Mouse (Mus musculus) liver, embryonic 15.5 days (tissue): ENCODE data around the gene Scrn1. TPM values are rescaled to one million over a fixed set of nuclear protein-coding genes. Genes with fewer than 3 reads are reported as not detected.

Source experiments
- ATAC-seq: fragments of 200-750 bp; cut with Nextera tagmentation; 2 replicates; pipeline ENCODE4 v1.8.0; 2017; ENCODE audit warnings: moderate number of reproducible peaks, mild to moderate bottlenecking, moderate library complexity; ENCODE audit not compliant: insufficient read depth
- H3K27ac ChIP-seq: fragments of 300-500 bp; sonication (generic); replicated peaks from 2 replicates; pipeline ENCODE4 v1.5.1; 2015; ENCODE audit warnings: mild to moderate bottlenecking, inconsistent platforms
- H3K27me3 ChIP-seq: fragments of 300-500 bp; sonication (generic); 2 replicates; pipeline ENCODE4 v1.6.1; 2015; ENCODE audit warnings: mild to moderate bottlenecking, inconsistent platforms
- H3K36me3 ChIP-seq: fragments of 300-500 bp; sonication (generic); replicated peaks from 2 replicates; pipeline ENCODE4 v1.6.1; 2015; ENCODE audit warnings: moderate library complexity, mild to moderate bottlenecking, inconsistent platforms
- H3K4me1 ChIP-seq: fragments of 300-500 bp; sonication (generic); replicated peaks from 2 replicates; pipeline ENCODE4 v1.6.1; 2015; ENCODE audit warnings: inconsistent platforms
- H3K4me2 ChIP-seq: fragments of 300-500 bp; sonication (generic); 2 replicates; pipeline ENCODE4 v1.6.1; 2015; ENCODE audit warnings: moderate library complexity, mild to moderate bottlenecking, inconsistent platforms
- H3K4me3 ChIP-seq: fragments of 300-500 bp; sonication (generic); replicated peaks from 2 replicates; pipeline ENCODE4 v1.5.1; 2015; ENCODE audit warnings: mild to moderate bottlenecking, inconsistent platforms
- H3K9ac ChIP-seq: fragments of 300-500 bp; sonication (generic); 2 replicates; pipeline ENCODE4 v1.6.1; 2015; ENCODE audit warnings: moderate library complexity, mild to moderate bottlenecking, inconsistent platforms
- H3K9me3 ChIP-seq: fragments of 300-500 bp; sonication (generic); replicated peaks from 2 replicates; pipeline ENCODE4 v1.6.1; 2016; ENCODE audit warnings: inconsistent platforms
- WGBS: fragments of 180-500 bp; shearing (Covaris S2); methylation state at CpG from one replicate; pipeline ENCODE4 v1.1.7; 2015; ENCODE audit warnings: mixed read lengths; ENCODE audit not compliant: insufficient replicate concordance; 5-methylcytosine and 5-hydroxymethylcytosine counted together
- polyA plus RNA-seq: library from polyadenylated mRNA; unstranded; fragments of >200 nt; fragmentation: Nextera tagmentation; extraction: Ambion mirVana; gene quantifications from 2 replicates; pipeline ENCODE4 v1.2.1, GENCODE M21; 2015

Gene Scrn1
- polyA plus RNA-seq, 1 experiment from 2014 or later: 0.31 TPM

- H3K9me3 ChIP-seq: no peaks in the 10 kb centered on the region
- H3K27me3 ChIP-seq: no peaks in the 10 kb centered on the region
- H3K4me3 ChIP-seq: no peak overlapping the region
- no peak for ATAC-seq
- no peak overlapping the region for H3K27ac ChIP-seq
- no peaks in the 10 kb centered on the region for H3K36me3 ChIP-seq
- H3K4me1 ChIP-seq: no peaks in the 10 kb centered on the region
- 62% methylated on average over 11 of the region's 11 CpGs for WGBS
- H3K4me2 ChIP-seq: no peak overlapping the region
- no peak overlapping the region for H3K9ac ChIP-seq
These were observed 71.5 kb downstream of the Scrn1 start for GRCm38 (mm10) chr6:54494612-54495398.

GRCm38 (mm10) chr6:54494097-54494496 lies 72.2 kb downstream of the Scrn1 start:
- Histone ChIP-seq H3K27me3 (no peaks in the 10 kb centered on the region), H3K36me3 (no peaks in the 10 kb centered on the region), H3K27ac (no peak overlapping the region), H3K4me2 (no peak overlapping the region), H3K9me3 (no peaks in the 10 kb centered on the region), H3K9ac (no peak overlapping the region), H3K4me3 (no peak overlapping the region), H3K4me1 (no peaks in the 10 kb centered on the region)
- no peak for ATAC-seq

GRCm38 (mm10) chr6:54491074-54491473 lies 75.2 kb downstream of the Scrn1 start:
- Histone ChIP-seq H3K4me3 (no peak overlapping the region), H3K9ac (no peak overlapping the region)
- 58% methylated on average over 7 of the region's 7 CpGs for WGBS

GRCm38 (mm10) chr6:54485973-54486569 lies 80.2 kb downstream of the Scrn1 start:
- Histone ChIP-seq H3K27me3 (peaks cover 37% of the 10 kb centered on the region), H3K36me3 (no peaks in the 10 kb centered on the region), H3K27ac (no peak overlapping the region), H3K9me3 (no peaks in the 10 kb centered on the region), H3K4me1 (no peaks in the 10 kb centered on the region), H3K4me3 (no peak overlapping the region), H3K9ac (no peak overlapping the region), H3K4me2 (no peak overlapping the region; the same call in 1 of the 2 replicates)
- ATAC-seq: no peak
- 33% methylated on average over 6 of the region's 6 CpGs for WGBS

More at GRCm38 (mm10) chr6:54491074-54491473, 75.2 kb downstream of the Scrn1 start:
- Histone ChIP-seq H3K27ac (no peak overlapping the region), H3K36me3 (no peaks in the 10 kb centered on the region), H3K27me3 (peaks cover 17% of the 10 kb centered on the region), H3K9me3 (no peaks in the 10 kb centered on the region), H3K4me2 (no peak overlapping the region), H3K4me1 (no peaks in the 10 kb centered on the region)
- ATAC-seq: no peak

DNA sequence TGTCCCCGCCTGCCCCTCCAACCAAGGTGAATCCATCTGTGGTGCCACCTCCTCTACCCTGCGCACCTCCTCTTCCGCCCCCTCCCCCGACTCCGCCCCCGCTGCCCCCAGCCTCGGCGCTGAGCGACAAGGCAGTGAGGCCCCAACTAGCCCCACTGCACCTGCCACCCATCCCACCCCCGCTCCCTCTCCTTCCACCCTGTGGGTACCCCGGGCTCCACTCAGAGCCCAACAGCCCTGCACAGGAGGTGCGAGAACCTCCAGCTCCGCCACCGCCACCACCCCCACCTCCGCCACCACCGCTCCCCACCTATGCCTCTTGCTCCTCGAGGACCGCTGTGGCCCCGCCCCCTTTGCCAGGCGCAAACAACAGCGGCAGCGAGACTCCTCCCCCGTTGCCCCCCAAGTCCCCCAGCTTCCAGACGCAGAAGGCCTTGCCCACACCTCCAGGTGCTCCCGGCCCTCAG lies 80.8 kb downstream of the Scrn1 start:
- 7% methylated on average over 25 of the region's 25 CpGs for WGBS
- Histone ChIP-seq H3K4me1 (no peaks in the 10 kb centered on the region), H3K4me2 (peak overlapping the region; percentile 43), H3K27me3 (peaks cover 37% of the 10 kb centered on the region), H3K9me3 (no peaks in the 10 kb centered on the region), H3K36me3 (no peaks in the 10 kb centered on the region), H3K9ac (no peak overlapping the region), H3K27ac (no peak overlapping the region), H3K4me3 (no peak overlapping the region)
- no peak for ATAC-seq

GRCm38 (mm10) chr6:54485000-54485399 lies 81.3 kb downstream of the Scrn1 start:
- 39% methylated on average over 11 of the region's 12 CpGs for WGBS
- Histone ChIP-seq H3K9ac (no peak overlapping the region), H3K4me2 (no peak overlapping the region), H3K27ac (no peak overlapping the region), H3K36me3 (no peaks in the 10 kb centered on the region), H3K9me3 (no peaks in the 10 kb centered on the region), H3K27me3 (peaks cover 37% of the 10 kb centered on the region), H3K4me1 (no peaks in the 10 kb centered on the region), H3K4me3 (no peak overlapping the region)
- no peak for ATAC-seq

GRCm38 (mm10) chr6:54481390-54482112 lies 84.7 kb downstream of the Scrn1 start:
- H3K4me2 ChIP-seq: no peak overlapping the region
- no peak overlapping the region for H3K9ac ChIP-seq
- H3K36me3 ChIP-seq: no peaks in the 10 kb centered on the region
- H3K4me3 ChIP-seq: no peak overlapping the region
- H3K27ac ChIP-seq: no peak overlapping the region
- no peak for ATAC-seq
- H3K9me3 ChIP-seq: no peaks in the 10 kb centered on the region
- no peaks in the 10 kb centered on the region for H3K4me1 ChIP-seq
- WGBS: 63% methylated on average over 15 of the region's 15 CpGs
- H3K27me3 ChIP-seq: peaks cover 24% of the 10 kb centered on the region

GRCm38 (mm10) chr6:54478646-54479324 lies 87.5 kb downstream of the Scrn1 start:
- no peak overlapping the region for H3K4me2 ChIP-seq
- no peaks in the 10 kb centered on the region for H3K27me3 ChIP-seq
- H3K4me3 ChIP-seq: no peak overlapping the region
- no peaks in the 10 kb centered on the region for H3K36me3 ChIP-seq
- no peak for ATAC-seq
- H3K27ac ChIP-seq: no peak overlapping the region
- H3K9ac ChIP-seq: no peak overlapping the region
- WGBS: 62% methylated on average over 5 of the region's 5 CpGs
- H3K4me1 ChIP-seq: no peaks in the 10 kb centered on the region
- no peaks in the 10 kb centered on the region for H3K9me3 ChIP-seq

- Histone ChIP-seq H3K36me3 (no peaks in the 10 kb centered on the region), H3K9me3 (no peaks in the 10 kb centered on the region), H3K4me3 (no peak overlapping the region), H3K4me2 (no peak overlapping the region), H3K27me3 (no peaks in the 10 kb centered on the region), H3K9ac (no peak overlapping the region), H3K4me1 (no peaks in the 10 kb centered on the region), H3K27ac (no peak overlapping the region)
- WGBS: 76% methylated on average over 19 of the region's 19 CpGs
- no peak for ATAC-seq
These were observed 90.2 kb downstream of the Scrn1 start for GRCm38 (mm10) chr6:54475926-54476667.

- H3K4me1 ChIP-seq: no peaks in the 10 kb centered on the region
- no peaks in the 10 kb centered on the region for H3K36me3 ChIP-seq
- H3K4me2 ChIP-seq: no peak overlapping the region
- no peaks in the 10 kb centered on the region for H3K9me3 ChIP-seq
- no peak overlapping the region for H3K4me3 ChIP-seq
- H3K9ac ChIP-seq: no peak overlapping the region
- 58% methylated on average over 8 of the region's 8 CpGs for WGBS
- no peaks in the 10 kb centered on the region for H3K27me3 ChIP-seq
- ATAC-seq: no peak
- H3K27ac ChIP-seq: no peak overlapping the region
These were observed 93.2 kb downstream of the Scrn1 start for GRCm38 (mm10) chr6:54472846-54473715.
